Mouse (Mus musculus) lung, postnatal 25 days (tissue): ENCODE results near the gene Flywch1.
A peak's percentile ranks its signal among the peaks of the same experiment; 100 is the strongest.

Experiments used
- DNase-seq: peaks from one replicate; pipeline ENCODE4 v3.0.0; 2022; ENCODE audit warnings: low spot score

Flywch1 gene

DNA sequence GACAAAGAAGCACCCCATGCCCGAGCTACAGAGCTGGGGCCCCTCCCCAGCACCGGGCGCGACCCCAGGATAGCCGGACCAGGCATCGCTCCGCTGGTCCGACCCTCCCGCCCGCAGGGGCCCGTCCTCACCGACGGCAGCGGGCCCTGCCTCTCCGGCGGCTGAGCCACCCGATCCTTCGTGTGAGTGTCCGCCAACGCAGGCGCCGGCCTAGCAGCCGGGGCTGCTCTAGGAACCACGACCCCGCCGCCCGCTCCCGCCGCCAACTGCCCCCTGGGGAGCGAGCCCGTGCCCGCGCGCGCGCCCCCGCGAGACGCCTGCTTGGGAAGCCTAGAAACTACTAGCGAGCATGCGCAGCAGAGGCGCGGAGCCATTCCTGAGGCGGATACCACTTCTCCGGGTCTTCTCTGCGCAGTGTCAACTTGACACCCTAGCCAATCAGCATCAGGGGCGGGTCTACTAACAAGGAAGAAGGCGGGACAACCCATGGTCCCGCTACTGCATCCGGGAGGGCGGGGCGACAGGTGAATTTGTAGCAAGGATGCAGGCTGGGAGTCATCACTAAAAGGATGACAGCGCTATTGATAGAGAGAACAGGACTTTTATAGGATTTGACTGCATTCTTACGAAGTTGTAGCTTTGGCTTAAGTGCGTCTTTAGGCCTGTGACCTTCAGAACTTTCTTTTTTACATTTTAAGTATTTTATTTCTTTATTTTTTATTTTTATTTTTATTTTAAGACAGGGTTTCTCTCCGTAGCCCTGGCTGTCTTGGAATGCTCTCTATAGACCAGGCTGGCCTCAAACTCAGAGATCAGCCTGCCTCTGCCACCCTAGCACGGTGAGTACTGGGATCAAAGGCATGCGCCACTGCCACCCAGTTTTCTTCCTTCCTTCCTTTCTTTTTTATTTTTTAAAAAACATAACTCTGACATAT, at the start of gene Flywch1:
Gene Flywch1, minus strand, starts transcription at position 319 of the 935 bp plus-strand sequence.
- peak; percentile 98 for DNase-seq

DNA sequence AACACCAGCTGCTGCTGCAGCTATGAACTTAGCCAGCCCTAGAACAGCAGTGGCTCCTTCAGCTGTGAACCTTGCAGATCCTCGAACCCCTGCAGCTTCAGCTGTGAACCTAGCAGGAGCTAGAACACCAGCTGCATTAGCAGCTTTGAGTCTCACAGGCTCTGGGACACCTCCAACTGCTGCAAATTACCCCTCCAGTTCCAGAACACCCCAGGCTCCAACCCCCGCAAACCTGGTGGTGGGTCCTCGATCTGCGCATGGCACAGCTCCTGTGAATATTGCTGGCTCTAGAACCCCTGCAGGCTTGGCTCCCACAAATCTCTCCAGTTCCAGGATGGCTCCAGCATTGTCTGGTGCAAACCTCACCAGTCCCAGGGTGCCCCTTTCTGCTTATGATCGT, 49.3 kb upstream of the Flywch1 start:
- DNase-seq: no peak

- no peak for DNase-seq
Observed at GRCm38 (mm10) chr17:23819235-23819634, 47.8 kb upstream of the Flywch1 start.

GRCm38 (mm10) chr17:23818579-23818978, 47.2 kb upstream of the Flywch1 start:
- DNase-seq: no peak

DNA sequence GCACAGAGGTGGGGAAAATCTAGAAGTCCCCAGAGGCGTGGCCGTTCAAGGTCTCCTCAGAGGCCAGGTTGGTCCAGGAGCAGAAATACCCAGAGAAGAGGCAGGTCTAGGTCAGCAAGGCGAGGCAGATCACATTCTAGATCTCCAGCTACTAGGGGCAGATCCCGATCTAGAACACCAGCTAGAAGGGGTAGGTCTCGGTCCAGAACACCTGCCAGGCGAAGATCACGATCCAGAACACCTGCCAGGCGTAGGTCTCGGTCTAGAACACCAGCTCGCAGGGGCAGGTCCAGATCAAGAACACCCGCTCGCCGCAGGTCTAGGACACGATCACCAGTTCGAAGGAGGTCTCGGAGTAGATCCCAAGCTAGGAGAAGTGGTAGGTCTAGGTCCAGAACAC, 44.2 kb upstream of the Flywch1 start:
- DNase-seq: no peak

DNA sequence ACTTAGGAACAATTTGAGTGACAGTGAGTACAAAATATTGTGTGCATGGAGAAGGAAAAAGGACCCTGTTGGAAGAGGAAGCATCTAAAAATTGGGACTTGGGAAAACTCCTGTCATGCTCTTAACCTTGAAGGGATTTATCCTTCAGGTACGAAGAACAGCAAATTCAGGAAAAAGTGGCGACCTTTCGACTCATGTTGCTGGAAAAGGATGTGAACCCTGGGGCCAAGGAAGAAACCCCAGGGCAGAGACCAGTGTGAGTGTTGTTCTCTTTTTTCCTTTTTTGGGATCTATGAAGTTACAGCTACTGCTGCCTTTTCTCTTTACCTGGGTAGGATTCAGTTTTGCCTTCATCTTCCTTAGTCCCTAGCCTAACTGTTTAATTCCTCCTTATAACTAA, 36.5 kb upstream of the Flywch1 start:
- DNase-seq: no peak

GRCm38 (mm10) chr17:23806867-23807266, 35.5 kb upstream of the Flywch1 start:
- peak; percentile 36 for DNase-seq

DNA sequence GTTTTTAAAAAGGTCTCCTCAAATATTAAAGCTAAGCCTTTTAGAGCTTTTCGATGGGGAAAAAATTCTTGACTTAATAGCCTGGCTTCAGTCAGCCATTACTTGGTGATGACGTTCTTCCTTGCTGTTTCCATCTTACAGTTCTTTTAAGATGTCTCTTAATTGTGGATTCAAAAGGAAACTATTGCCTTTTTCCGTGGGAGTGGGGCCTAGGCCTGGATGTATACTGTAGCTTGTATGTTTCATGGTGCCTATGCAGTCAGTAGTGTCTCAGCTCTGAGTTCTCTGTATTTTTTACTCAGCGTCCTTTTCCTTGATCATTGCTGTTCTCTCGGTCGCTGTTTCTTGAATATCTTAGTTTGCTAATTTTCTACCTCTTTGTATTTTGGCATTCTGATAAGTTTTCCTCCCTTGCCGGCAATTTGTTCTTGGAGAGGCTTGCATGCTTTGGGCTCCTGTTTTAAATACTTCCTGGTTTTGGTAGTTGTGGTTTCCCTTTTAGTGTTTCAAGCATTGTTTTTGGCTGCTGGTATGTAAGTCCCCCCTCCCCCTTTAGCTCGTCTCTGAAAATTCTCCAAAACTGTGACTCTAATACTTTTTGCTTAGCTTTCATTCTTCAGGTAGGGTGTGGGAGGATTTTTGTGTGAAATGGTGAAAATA, 33.2 kb upstream of the Flywch1 start:
- no peak for DNase-seq

- DNase-seq: peak; percentile 74
Observed at GRCm38 (mm10) chr17:23803366-23804041, 32.1 kb upstream of the Flywch1 start.

DNA sequence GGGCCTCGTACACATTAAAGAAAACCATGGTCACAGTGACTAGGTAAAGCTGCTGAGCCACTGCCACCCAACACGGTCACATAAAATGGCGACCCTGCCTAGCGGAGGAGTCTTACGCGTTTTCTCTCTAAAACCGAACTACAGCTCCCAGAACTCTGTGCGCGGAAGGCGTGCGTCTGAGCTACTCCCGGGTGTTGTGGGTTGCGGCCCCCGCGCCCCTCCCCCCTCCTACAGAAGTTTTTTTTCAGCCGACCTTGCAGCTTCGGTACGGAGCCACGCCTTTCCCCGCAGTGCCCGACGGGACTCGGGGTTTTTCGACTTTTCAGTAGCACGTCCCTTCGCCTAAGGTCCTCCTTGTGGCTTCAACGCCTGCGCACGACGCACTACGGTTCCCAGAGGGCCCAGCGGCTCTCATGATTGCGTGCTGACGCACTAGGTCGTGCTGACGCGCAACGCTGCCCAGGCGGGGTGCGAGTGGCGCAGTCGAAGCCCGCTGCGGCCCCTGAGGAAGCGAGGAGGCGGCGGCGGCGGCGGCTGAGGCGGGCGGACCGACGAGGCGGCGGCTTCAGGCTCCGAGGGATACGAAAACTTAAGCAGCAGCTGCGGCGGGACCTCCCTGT, 31.5 kb upstream of the Flywch1 start:
- peak; percentile 99 for DNase-seq

- DNase-seq: no peak
Observed at GRCm38 (mm10) chr17:23801627-23802026, 30.2 kb upstream of the Flywch1 start.

DNA sequence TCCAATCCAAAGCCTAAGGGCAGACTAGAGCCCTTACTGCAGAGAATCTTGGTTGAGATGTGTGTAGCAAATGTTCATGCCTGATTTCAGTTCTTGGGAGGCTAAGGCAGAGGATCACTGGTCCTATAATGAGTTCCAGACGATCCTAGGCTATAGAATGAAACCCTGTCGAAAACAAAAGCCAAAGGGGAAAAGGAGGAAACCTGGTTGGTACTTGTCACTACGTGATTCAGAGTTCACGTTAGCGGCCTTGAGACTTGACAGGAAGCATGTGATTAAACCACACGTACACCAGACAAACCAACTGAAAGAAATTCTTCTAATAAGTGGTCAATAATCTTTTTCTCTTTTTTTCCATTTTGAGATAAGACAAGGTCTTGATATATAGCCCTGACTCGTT, 25.9 kb upstream of the Flywch1 start:
- DNase-seq: no peak

- DNase-seq: no peak
Observed at GRCm38 (mm10) chr17:23795323-23795722, 23.9 kb upstream of the Flywch1 start.

DNA sequence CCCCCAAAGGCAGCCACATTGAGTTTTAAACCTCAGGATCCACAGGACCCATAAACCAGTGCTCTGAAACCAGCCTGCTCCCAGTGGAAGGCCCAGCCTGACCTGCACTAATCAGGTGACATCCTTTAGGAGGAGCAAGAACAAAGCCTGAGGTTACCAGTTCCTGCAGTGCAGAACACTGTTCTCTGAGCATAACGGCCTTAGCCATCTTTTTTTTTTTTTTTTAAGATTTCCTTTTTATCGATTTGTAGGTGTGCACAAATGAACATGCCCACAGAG, 19.6 kb upstream of the Flywch1 start:
- DNase-seq: no peak

GRCm38 (mm10) chr17:23790269-23791078, 19.1 kb upstream of the Flywch1 start, which contains the start of gene Srrm2:
Gene Srrm2 (plus strand): TSS chr17:23790532.
- DNase-seq: peak; percentile 40

GRCm38 (mm10) chr17:23789749-23790268, 18.4 kb upstream of the Flywch1 start:
- no peak for DNase-seq

DNA sequence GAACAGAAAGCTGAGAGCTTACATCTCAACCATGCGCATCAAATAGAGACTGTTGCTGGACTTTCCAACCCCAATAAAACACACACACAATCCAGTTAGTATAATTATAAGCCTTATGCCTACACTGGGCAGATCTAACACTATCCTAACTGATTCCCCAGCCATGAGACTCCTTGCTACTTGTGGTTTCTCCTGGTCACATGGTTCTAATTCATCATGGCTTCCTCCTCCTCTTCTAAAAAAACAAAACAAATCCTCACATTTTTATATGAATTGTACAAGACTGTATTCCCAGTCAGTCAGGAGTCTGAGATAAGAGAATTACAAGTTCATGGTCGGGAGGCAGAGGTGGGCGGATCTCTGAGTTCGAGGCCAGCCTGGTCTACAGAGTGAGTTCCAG, 17.6 kb upstream of the Flywch1 start:
- DNase-seq: no peak

- DNase-seq: no peak
Observed at GRCm38 (mm10) chr17:23786510-23786931, 15.1 kb upstream of the Flywch1 start.

DNA sequence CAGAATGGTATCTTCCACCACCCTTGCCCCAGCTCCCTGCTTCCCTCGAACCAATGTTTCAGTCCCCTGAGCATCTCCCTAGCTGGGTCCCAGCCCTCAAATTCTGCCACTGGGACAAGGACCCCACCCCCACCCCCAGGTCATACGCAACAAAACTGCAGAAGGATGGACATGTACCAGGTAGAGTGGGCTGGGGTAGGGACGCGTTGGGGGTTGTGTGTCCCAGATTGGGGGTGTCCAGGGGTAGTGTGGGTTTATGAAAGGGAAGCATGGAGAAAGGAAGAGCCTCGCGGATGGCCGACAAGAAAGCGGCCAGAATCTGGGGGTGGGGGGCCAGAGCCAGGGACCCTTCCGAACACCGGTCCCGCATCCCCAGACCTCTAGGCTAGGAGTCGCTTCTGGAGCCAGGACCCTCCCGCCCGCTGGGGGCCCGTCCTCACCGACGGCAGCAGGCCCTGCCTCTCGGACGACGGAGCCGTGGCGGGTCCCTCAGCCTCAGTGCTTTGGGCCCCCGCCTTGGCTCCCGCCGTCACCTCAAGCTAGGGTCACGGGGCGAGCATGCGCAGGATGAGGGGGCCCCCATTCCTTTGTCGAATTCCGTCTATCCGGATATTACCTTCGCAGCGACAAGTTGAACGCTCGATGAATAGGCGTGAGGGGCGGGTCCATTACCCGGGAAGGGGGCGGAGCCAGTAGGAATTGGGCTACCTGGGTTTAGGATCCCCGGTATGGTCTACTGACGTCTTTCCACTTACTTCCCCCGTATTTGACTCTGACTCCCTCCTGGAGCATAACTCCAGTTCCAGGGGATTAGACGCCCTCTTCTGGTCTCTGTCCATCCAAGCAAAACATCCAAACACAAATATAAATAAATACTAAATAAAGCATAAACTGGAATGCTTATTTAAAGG, 14.4 kb upstream of the Flywch1 start, which contains the start of gene Flywch2:
Gene Flywch2, minus strand, starts transcription at position 521 of the 911 bp plus-strand sequence.
- peak; percentile 85 for DNase-seq

DNA sequence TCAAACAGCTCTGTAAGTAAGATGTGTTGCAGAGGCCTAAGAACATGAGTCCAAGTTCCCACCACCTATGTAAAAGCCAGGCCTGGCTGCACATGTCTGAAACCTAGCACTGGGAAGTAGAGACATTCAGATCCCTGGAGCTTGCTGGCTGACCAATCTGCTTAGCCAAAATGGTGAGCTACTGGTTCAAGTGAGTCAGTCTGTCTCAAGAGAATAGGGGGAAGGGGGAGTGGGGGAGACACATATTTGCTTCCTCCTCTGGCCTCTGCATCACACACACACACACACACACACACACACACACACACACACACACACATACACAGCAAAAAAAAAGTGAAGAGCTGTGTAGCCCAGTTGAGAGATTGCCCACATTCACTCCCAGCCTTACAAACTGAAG, 11.9 kb upstream of the Flywch1 start:
- no peak for DNase-seq
